Mouse (Mus musculus) limb, embryonic 13.5 days (tissue): Measurements from ENCODE around the gene Rbfox3. TPM values are rescaled to one million over a fixed set of nuclear protein-coding genes. Genes with fewer than 3 reads are reported as not detected.
A peak's percentile ranks its signal among the peaks of the same experiment; 100 is the strongest.

Experiments used
- ATAC-seq: fragments of 200-750 bp; cut with Nextera tagmentation; 2 replicates; pipeline ENCODE4 v1.8.0; 2017; ENCODE audit warnings: low read depth, moderate number of reproducible peaks, moderate TSS enrichment; ENCODE audit not compliant: low FRiP score
- H3K27ac ChIP-seq: fragments of 300-500 bp; sonication (generic); 2 replicates; pipeline ENCODE4 v1.5.1; 2015; ENCODE audit warnings: inconsistent platforms, mild to moderate bottlenecking, moderate library complexity
- H3K27me3 ChIP-seq: fragments of 300-500 bp; sonication (generic); 2 replicates; pipeline ENCODE4 v1.6.1; 2015; ENCODE audit warnings: mild to moderate bottlenecking, inconsistent platforms
- H3K36me3 ChIP-seq: fragments of 300-500 bp; sonication (generic); 2 replicates; pipeline ENCODE4 v1.6.1; 2015; ENCODE audit warnings: inconsistent platforms, mild to moderate bottlenecking, moderate library complexity
- H3K4me1 ChIP-seq: fragments of 300-500 bp; sonication (generic); 2 replicates; pipeline ENCODE4 v1.6.1; 2015; ENCODE audit warnings: inconsistent platforms
- H3K4me2 ChIP-seq: fragments of 300-500 bp; sonication (generic); replicated peaks from 2 replicates; pipeline ENCODE4 v1.6.1; 2015; ENCODE audit warnings: inconsistent platforms, mild to moderate bottlenecking, moderate library complexity
- H3K4me3 ChIP-seq: fragments of 300-500 bp; sonication (generic); 2 replicates; pipeline ENCODE4 v1.5.1; 2015; ENCODE audit warnings: moderate library complexity, mild to moderate bottlenecking, inconsistent platforms
- H3K9ac ChIP-seq: fragments of 300-500 bp; sonication (generic); 2 replicates; pipeline ENCODE4 v1.6.1; 2015; ENCODE audit warnings: mild to moderate bottlenecking, inconsistent platforms
- H3K9me3 ChIP-seq: fragments of 300-500 bp; sonication (generic); 2 replicates; pipeline ENCODE4 v1.6.1; 2016; ENCODE audit warnings: inconsistent platforms
- WGBS: fragments of 180-500 bp; shearing (Covaris S2); methylation state at CpG from one replicate; pipeline ENCODE4 v1.1.7; 2015; 5-methylcytosine and 5-hydroxymethylcytosine counted together
- polyA plus RNA-seq: library from polyadenylated mRNA; unstranded; fragments of >200 nt; fragmentation: Nextera tagmentation; extraction: Ambion mirVana; gene quantifications from 2 replicates; pipeline ENCODE4 v1.2.1, GENCODE M21; 2015

The Rbfox3 gene
- polyA plus RNA-seq, 1 experiment from 2014 or later: 0.93 TPM

DNA sequence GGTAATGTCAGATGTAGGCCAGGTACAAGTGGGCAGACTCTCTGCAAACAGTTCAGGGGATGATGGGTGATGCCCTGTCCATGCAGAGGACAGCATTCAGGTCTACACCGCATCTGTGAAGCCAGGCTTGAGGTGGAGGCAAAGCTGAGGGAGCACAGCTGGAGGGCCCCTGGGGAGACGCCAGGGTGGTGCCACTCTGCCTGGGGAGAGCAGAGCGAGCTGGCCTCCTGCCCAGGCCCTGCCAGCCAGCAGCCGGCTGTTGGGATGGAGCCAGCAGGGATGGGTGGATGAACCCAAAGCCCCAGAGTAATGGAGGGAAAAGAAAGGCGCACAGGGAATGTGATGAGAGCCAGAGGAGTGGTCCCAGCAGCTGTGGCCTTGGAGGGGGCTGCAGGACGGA is 399.5 kb downstream of the Rbfox3 start:
- no peak overlapping the region for H3K4me3 ChIP-seq
- peaks cover 25% of the 10 kb centered on the region for H3K27me3 ChIP-seq
- peak overlapping the region; percentile 28; the same call in 1 of the 2 replicates for H3K4me2 ChIP-seq
- peak overlapping the region; percentile 54 for H3K9ac ChIP-seq
- no peaks in the 10 kb centered on the region for H3K9me3 ChIP-seq
- H3K27ac ChIP-seq: peak overlapping the region; percentile 28; the same call in 1 of the 2 replicates
- H3K36me3 ChIP-seq: no peaks in the 10 kb centered on the region
- peak; percentile 10; the same call in 1 of the 2 replicates for ATAC-seq
- H3K4me1 ChIP-seq: peaks cover 22% of the 10 kb centered on the region
- WGBS: 63% methylated on average over 6 of the region's 6 CpGs

DNA sequence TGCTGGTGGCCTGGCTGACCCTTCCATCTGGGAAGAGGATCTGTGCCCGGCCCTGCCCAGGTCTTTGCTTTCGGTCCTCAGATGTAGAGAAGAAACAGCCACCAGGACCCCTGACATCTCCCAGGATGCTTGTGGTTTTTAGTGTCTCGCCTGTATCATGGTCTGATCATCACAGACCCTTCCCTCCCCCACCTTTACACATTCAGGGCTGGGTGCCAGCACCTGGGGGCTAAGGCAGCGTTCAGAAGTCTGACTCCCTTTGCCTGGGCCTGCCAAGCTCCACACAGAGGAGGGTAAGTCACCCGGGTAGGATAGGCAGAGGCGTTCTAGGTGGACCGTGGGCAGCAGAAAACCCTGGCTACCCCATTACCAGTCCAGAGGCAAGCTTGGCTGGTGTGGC is 403.1 kb downstream of the Rbfox3 start:
- H3K27me3 ChIP-seq: peaks cover 49% of the 10 kb centered on the region
- no peak overlapping the region for H3K9ac ChIP-seq
- no peak overlapping the region for H3K27ac ChIP-seq
- H3K36me3 ChIP-seq: no peaks in the 10 kb centered on the region
- H3K4me2 ChIP-seq: no peak overlapping the region
- peaks cover 23% of the 10 kb centered on the region for H3K4me1 ChIP-seq
- H3K4me3 ChIP-seq: no peak overlapping the region
- ATAC-seq: no peak
- WGBS: 78% methylated on average over 7 of the region's 7 CpGs
- no peaks in the 10 kb centered on the region for H3K9me3 ChIP-seq

DNA sequence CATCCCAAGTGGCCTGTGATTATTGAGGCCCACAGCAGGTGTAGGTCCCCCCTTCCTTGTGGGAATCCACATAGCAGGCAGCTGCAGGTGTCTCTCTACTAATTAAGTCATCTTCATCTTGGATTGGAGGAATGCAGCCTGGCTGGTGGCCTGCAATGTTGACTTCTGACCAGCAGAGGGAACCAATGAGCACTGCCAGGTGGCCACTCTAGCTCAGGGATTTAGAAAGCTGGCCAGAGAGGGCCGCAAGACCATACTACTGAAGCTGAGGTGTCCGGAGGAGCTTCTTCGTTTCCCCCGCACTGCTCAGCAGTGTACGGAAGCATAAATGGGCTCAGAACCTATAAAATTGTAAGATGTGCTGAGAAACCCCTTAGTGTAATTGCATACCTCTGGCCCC is 403.5 kb downstream of the Rbfox3 start:
- no peak for ATAC-seq
- Histone ChIP-seq H3K4me3 (no peak overlapping the region), H3K27ac (no peak overlapping the region), H3K27me3 (peaks cover 49% of the 10 kb centered on the region), H3K9me3 (no peaks in the 10 kb centered on the region), H3K36me3 (no peaks in the 10 kb centered on the region), H3K9ac (no peak overlapping the region), H3K4me2 (no peak overlapping the region), H3K4me1 (peaks cover 23% of the 10 kb centered on the region)
- 33% methylated on average over 5 of the region's 5 CpGs for WGBS

DNA sequence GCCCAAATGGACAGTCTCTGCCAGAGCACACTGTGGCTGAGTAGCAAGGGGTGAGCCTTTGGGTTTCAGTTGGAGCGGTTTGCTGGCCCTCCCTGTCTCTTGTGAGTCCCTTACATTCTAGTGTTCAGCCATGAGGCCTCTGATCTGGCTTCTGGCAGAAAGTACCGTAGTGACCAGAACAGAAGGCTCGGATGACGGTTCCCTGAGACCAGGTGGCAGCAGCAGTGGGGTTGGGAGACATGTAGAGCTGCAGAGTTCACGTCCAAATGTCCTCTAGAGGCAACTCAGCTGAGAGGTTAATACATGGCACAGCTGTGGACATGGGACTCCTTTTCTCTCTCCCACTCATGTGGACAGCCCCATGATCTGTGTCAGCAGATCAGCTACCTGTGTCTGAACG is 404.3 kb downstream of the Rbfox3 start:
- H3K36me3 ChIP-seq: no peaks in the 10 kb centered on the region
- no peak overlapping the region for H3K4me3 ChIP-seq
- 79% methylated on average over 6 of the region's 6 CpGs for WGBS
- H3K27ac ChIP-seq: no peak overlapping the region
- H3K27me3 ChIP-seq: peaks cover 57% of the 10 kb centered on the region
- H3K4me2 ChIP-seq: no peak overlapping the region
- H3K9me3 ChIP-seq: no peaks in the 10 kb centered on the region
- no peak overlapping the region for H3K9ac ChIP-seq
- ATAC-seq: no peak
- H3K4me1 ChIP-seq: peaks cover 15% of the 10 kb centered on the region

DNA sequence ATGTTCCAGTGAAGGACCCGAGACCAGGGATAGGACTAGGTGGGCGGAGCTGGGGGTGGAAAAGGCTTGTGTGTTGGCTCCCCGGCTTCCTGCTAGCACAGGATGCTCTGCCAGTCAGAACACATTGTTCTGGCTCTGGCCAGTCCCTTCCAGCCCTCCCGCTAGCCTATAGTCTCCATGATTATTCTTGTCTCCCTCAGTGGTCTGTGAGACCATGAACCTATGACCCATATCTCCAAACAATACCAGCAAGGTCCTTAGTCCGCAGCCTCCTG is 407.3 kb downstream of the Rbfox3 start:
- Histone ChIP-seq H3K27ac (no peak overlapping the region), H3K9ac (no peak overlapping the region), H3K27me3 (peaks cover 58% of the 10 kb centered on the region)

DNA sequence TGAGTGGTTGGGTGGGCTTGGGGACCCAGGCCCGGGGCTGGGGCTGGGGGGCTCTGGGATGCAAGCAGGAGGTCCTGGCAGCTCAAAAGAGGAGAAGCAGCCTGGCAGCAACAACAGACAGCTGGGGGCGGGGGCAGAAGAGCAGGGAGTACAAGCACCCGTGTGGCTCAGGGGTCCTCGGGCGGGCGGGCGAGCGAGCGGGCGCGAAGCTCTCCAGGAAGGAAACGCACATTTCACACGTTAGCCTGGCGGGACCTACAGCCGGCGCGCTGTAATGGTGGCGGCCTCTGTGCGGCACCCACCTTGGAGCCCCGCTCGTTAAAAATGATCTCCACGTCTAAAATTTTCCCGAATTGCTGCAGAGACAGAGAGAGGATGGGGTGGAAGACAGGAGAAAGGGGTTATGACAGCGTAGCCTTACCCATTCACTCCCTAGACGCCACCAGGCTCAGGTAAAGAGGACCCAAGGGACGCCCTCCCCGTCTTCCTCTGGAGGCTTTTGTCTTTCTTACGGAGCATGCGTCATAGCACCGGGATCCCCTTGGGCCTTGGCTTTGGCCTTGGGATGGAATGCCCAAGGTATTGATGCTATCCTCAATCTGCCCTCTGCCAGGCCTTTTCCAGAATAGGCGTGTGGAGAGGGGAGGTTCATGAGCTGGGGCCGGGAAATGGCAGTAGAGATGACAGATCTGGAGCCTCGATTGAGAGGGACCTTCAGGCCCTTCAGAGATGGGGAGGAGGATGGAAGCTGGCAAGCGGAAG is 407.8 kb downstream of the Rbfox3 start:
- Histone ChIP-seq H3K27me3 (peaks cover 59% of the 10 kb centered on the region), H3K4me3 (no peak overlapping the region), H3K27ac (no peak overlapping the region), H3K36me3 (no peaks in the 10 kb centered on the region), H3K4me2 (peak overlapping the region; percentile 39), H3K9me3 (no peaks in the 10 kb centered on the region), H3K9ac (peak overlapping the region; percentile 31), H3K4me1 (peaks cover 10% of the 10 kb centered on the region)
- WGBS: 24% methylated on average over 32 of the region's 34 CpGs
- ATAC-seq: no peak

More for the DNA sequence above, 407.3 kb downstream of the Rbfox3 start:
- H3K9me3 ChIP-seq: no peaks in the 10 kb centered on the region
- H3K4me3 ChIP-seq: no peak overlapping the region
- H3K36me3 ChIP-seq: no peaks in the 10 kb centered on the region
- 63% methylated on average over 5 of the region's 5 CpGs for WGBS
- ATAC-seq: no peak
- H3K4me1 ChIP-seq: peaks cover 10% of the 10 kb centered on the region
- H3K4me2 ChIP-seq: no peak overlapping the region

DNA sequence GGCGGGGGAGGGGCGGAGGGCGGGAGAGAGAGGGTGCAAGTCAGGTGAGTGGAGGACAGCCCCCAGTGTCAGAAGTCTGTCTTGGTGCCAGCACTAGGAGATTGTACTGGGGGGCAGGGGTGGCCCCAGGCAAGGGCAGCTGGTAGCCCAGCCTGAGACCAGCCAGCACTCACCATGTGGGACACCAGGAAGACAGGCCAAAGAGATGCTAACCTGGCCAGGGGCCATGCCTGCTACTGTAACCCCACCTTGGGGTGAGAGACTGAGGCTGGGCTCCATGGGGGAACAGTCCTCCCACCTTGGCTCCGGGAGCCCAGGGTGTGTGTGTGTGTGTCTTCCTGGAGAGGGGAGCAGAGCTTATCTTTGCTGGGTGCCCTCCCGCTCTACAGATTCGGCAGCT is 408.4 kb downstream of the Rbfox3 start:
- peak overlapping the region; percentile 31; the same call in 1 of the 2 replicates for H3K9ac ChIP-seq
- peaks cover 10% of the 10 kb centered on the region for H3K4me1 ChIP-seq
- H3K36me3 ChIP-seq: no peaks in the 10 kb centered on the region
- H3K27me3 ChIP-seq: peaks cover 59% of the 10 kb centered on the region
- WGBS: 51% methylated on average over 6 of the region's 6 CpGs
- no peaks in the 10 kb centered on the region for H3K9me3 ChIP-seq
- H3K27ac ChIP-seq: no peak overlapping the region
- H3K4me3 ChIP-seq: no peak overlapping the region
- peak overlapping the region; percentile 39 for H3K4me2 ChIP-seq
- no peak for ATAC-seq

DNA sequence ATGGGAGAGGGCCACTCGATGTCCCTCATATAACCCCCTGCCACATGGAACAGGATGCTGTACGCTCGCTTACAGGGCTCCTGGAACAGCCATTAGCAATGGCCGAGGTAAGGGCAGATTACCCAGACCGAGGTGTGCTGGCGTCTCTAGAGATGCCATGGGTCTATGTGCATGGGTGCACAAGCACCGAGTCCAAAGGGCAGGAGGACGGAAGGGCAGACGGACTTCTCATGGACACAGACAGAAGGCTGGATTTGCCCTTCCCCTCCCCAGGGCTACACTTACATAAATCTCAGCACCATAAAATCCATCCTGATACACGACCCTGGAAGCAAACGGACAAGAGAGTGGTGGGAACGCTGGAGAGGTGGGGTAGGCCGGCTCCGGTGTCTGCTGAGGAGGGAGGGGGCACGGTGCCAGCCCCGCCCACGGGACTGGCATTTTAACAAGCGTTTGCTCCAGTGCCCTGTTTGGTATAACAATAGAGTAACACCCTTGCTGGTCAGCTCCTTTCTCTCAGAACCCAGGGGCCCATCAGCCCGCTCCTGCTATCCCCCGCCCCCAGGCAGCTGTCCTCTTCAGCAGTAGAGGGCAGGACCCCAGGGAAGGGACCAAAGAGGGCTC is 415.2 kb downstream of the Rbfox3 start:
- Histone ChIP-seq H3K36me3 (no peaks in the 10 kb centered on the region), H3K27me3 (peaks cover 11% of the 10 kb centered on the region), H3K4me2 (no peak overlapping the region), H3K27ac (no peak overlapping the region), H3K9ac (no peak overlapping the region), H3K4me1 (peaks cover 20% of the 10 kb centered on the region), H3K9me3 (no peaks in the 10 kb centered on the region), H3K4me3 (no peak overlapping the region)
- 46% methylated on average over 20 of the region's 20 CpGs for WGBS
- ATAC-seq: no peak

DNA sequence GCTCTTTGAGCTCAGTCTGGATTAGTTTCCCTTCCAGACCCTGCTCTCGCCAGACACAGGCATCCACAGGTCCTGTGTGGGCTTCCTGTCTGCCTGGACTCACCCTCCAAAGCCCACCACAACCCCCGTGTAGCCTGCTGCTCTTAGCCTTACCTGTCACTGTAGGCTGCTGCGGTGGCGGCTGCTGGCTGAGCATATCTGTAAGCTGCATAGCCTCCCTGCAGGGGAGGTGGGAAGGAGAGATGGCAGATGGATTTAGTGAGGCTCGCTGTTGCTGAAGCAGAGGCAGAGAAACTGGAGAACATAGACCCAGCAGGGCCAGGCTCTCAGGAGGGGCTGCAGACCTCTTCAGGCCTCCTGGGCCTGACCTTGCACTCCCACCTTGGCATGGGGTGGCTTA is 416.3 kb downstream of the Rbfox3 start:
- no peak for ATAC-seq
- Histone ChIP-seq H3K9me3 (no peaks in the 10 kb centered on the region), H3K4me2 (no peak overlapping the region), H3K4me1 (peaks cover 20% of the 10 kb centered on the region), H3K27me3 (peaks cover 20% of the 10 kb centered on the region), H3K36me3 (no peaks in the 10 kb centered on the region), H3K9ac (peak overlapping the region; percentile 31; the same call in 1 of the 2 replicates), H3K4me3 (no peak overlapping the region), H3K27ac (no peak overlapping the region)
- 22% methylated on average over 5 of the region's 5 CpGs for WGBS

DNA sequence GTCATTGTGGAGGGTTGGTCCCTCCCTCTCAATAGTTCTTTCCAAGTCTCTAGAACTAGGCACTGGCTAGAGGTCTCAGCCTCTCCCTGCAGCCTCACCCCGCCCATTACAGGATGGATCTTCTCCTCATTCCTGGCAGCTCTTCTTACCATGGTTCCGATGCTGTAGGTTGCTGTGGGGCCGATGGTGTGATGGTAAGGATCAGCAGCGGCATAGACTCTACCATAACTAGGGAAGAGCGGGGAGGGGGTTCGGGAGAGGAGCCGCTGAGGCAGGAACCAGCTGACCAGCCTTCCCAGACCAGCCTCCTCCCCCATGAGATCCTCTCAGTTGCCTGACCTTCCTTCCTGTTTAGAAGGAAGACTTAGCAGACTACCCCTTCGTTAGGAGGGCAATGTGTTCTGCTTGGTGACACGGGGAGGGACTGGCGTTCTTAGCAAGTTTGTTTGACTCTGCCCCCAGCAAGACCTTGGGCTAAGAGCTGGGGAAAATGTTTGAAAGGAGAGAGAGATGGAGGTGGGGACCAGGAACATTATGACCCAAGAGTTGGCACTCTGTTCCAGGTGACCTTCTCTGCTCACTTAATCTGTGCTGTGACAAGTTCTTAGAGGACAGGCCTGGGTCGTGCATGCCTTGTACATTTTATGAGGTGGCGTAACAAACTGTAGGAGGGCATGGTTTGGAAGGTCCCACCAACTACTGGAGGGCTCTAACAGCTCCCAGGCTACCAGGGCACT is 417.2 kb downstream of the Rbfox3 start:
- Histone ChIP-seq H3K27me3 (peaks cover 17% of the 10 kb centered on the region), H3K4me2 (no peak overlapping the region), H3K27ac (no peak overlapping the region), H3K9ac (no peak overlapping the region), H3K4me3 (no peak overlapping the region), H3K4me1 (peaks cover 23% of the 10 kb centered on the region), H3K9me3 (no peaks in the 10 kb centered on the region), H3K36me3 (no peaks in the 10 kb centered on the region)
- no peak for ATAC-seq
- 75% methylated on average over 12 of the region's 12 CpGs for WGBS

DNA sequence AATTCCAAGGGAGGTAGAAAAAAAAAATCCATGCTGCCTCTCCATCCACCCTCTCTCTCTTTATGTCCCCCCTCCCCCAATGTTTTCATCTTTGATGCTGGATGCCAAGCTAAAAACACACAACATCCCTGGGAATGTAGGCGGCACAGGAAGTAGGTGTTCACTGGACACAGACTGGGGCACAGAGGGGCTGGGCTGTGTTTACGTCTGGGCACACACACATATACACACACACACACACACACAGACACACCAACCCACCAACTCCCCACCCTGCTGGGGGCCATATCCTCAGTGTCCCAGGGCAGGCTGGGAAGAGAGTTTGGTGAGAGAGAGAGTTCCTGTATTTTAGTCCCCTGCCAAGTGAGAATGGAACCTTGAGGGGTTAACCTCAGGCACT is 417.9 kb downstream of the Rbfox3 start:
- no peaks in the 10 kb centered on the region for H3K36me3 ChIP-seq
- peak overlapping the region; percentile 44; the same call in 1 of the 2 replicates for H3K27ac ChIP-seq
- H3K9me3 ChIP-seq: no peaks in the 10 kb centered on the region
- no peak overlapping the region for H3K4me3 ChIP-seq
- H3K4me1 ChIP-seq: peaks cover 30% of the 10 kb centered on the region
- H3K9ac ChIP-seq: no peak overlapping the region
- no peak overlapping the region for H3K4me2 ChIP-seq
- no peak for ATAC-seq
- H3K27me3 ChIP-seq: peaks cover 16% of the 10 kb centered on the region
- 75% methylated on average over 2 of the region's 2 CpGs for WGBS

DNA sequence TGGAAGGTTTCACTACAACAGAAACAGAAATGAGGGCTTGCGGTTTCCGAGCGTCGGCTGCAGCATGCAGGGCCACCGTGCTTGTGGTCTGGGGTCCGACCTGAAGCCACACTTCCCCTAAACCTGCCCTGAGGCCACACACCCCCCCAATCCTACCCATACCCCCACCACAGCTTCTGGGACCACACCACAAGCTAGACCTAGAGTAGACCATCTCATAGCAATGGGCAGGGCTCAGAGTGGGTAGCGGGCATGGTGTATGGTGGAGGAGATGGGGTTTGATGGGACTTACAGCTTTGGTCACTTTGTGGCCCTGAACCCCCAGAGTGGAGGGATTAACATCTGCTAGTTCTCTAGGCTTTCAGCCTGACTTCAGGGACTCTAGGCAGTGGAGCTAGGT is 420.2 kb downstream of the Rbfox3 start:
- no peak overlapping the region for H3K4me3 ChIP-seq
- no peak for ATAC-seq
- H3K9me3 ChIP-seq: no peaks in the 10 kb centered on the region
- no peak overlapping the region for H3K4me2 ChIP-seq
- peaks cover 42% of the 10 kb centered on the region for H3K4me1 ChIP-seq
- peaks cover 12% of the 10 kb centered on the region for H3K27me3 ChIP-seq
- no peak overlapping the region for H3K9ac ChIP-seq
- no peak overlapping the region for H3K27ac ChIP-seq
- peaks cover 10% of the 10 kb centered on the region for H3K36me3 ChIP-seq
- 88% methylated on average over 7 of the region's 7 CpGs for WGBS
